Mouse (Mus musculus) embryonic facial prominence, embryonic 13.5 days (tissue): ENCODE measurements around the gene Hlcs. TPM values are rescaled to one million over a fixed set of nuclear protein-coding genes. Genes with fewer than 3 reads are reported as not detected.
A peak's percentile ranks its signal among the peaks of the same experiment; 100 is the strongest.

Source experiments
- ATAC-seq: fragments of 200-750 bp; cut with Nextera tagmentation; 2 replicates; pipeline ENCODE4 v1.8.0; 2017; ENCODE audit warnings: low read depth; ENCODE audit not compliant: insufficient number of reproducible peaks, insufficient read depth, low FRiP score, low TSS enrichment
- H3K27ac ChIP-seq: fragments of 300-500 bp; sonication (generic); 2 replicates; pipeline ENCODE4 v1.5.1; 2015; ENCODE audit warnings: moderate library complexity, mild to moderate bottlenecking, inconsistent platforms
- H3K27me3 ChIP-seq: fragments of 300-500 bp; sonication (generic); 2 replicates; pipeline ENCODE4 v1.6.1; 2015; ENCODE audit warnings: mild to moderate bottlenecking, inconsistent platforms
- H3K36me3 ChIP-seq: fragments of 300-500 bp; sonication (generic); 2 replicates; pipeline ENCODE4 v1.6.1; 2015; ENCODE audit warnings: mild to moderate bottlenecking, inconsistent platforms
- H3K4me1 ChIP-seq: fragments of 300-500 bp; sonication (generic); 2 replicates; pipeline ENCODE4 v1.6.1; 2015; ENCODE audit warnings: inconsistent platforms
- H3K4me2 ChIP-seq: fragments of 300-500 bp; sonication (generic); 2 replicates; pipeline ENCODE4 v1.6.1; 2015; ENCODE audit warnings: moderate library complexity, mild to moderate bottlenecking, inconsistent platforms
- H3K4me3 ChIP-seq: fragments of 300-500 bp; sonication (generic); 2 replicates; pipeline ENCODE4 v1.5.1; 2015; ENCODE audit warnings: mild to moderate bottlenecking, inconsistent platforms
- H3K9ac ChIP-seq: fragments of 300-500 bp; sonication (generic); 2 replicates; pipeline ENCODE4 v1.6.1; 2015; ENCODE audit warnings: mild to moderate bottlenecking, inconsistent platforms
- H3K9me3 ChIP-seq: fragments of 300-500 bp; sonication (generic); 2 replicates; pipeline ENCODE4 v1.6.1; 2016; ENCODE audit warnings: inconsistent platforms
- WGBS: fragments of 180-500 bp; shearing (Covaris S2); methylation state at CpG from one replicate; pipeline ENCODE4 v1.1.7; 2015; ENCODE audit warnings: mixed read lengths; 5-methylcytosine and 5-hydroxymethylcytosine counted together
- polyA plus RNA-seq: library from polyadenylated mRNA; unstranded; fragments of >200 nt; fragmentation: Nextera tagmentation; extraction: Ambion mirVana; gene quantifications from 2 replicates; pipeline ENCODE4 v1.2.1, GENCODE M21; 2015

Hlcs gene
- polyA plus RNA-seq, 1 experiment from 2014 or later: 10.0 TPM

DNA sequence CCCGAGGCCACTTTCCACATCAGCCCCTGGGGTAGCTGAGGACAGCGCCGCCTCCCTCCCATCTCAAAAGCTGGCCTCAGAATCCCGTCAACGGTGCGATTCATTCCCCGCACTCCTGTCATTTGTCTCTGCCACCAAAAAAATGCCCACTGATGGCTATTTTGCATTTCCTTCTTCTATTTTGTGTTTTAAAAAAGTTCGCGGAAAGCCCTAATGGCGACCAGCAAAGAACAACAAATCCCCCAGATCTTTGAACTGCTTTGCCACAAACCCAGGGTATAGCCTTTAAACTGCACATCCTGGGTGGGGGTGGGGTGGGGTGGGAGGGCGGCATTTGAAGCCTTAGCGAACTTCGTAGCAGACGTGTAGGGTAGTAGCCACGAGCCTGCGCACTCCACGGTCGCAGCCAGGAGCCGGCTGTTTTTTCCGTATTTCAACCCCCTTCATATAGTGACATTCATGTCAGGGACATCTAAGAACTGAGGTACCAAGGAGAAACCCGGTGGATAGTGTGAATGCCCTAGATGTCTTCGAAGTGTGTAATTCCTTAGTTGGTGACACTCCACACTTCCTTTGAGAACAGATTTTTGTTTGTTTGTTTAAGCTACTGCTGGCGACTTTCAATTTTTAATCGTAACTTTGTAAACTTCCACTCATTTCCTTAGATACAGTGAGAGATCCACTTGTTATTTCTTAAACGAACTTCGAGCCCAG, 218.1 kb downstream of the Hlcs start:
- Histone ChIP-seq H3K4me3 (no peak overlapping the region), H3K4me2 (no peak overlapping the region)
- 2% methylated on average over 26 of the region's 26 CpGs for WGBS

DNA sequence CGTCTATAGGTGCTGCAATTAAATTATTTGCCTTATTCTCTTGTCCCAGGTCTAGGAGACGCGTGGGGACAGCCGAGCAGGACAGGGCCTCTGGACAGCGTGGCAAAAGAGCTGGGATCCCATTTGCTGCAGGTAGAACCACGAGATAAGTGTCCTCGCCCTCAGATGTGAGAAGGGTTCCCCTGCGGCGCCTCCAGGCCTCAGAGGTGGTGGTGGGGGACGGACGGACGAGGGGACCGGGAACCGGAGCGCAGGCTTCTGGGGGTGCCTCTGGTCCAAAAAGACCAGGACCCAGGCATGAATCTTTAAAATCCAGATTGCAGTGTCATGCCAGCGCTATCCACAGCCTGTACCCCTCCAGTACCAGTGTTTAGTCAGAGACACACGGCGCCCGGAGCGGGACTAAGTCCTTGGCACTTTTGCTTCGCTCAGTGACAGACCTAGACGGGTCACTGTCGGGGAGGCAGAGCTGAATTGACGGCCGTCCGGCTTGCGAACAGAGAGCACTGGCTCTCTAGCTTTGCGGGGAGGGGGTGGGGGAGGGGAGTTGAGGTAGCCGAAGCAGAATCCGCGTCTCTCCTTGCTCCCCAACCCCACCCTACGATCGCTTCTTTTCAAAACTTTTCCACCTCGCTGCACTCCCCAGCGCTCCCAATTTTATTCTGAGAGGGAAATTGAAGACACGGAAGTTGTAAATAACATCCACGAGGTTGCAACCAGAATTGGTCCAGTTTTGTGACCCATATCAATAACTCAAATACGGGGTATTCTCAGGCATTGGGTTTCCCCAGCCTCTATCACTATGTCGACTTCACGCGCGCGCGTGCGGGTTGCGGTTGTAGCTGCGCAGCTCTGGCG, 218.9 kb downstream of the Hlcs start:
- Histone ChIP-seq H3K27me3 (peaks cover 92% of the 10 kb centered on the region), H3K4me2 (no peak overlapping the region), H3K9ac (no peak overlapping the region), H3K9me3 (no peaks in the 10 kb centered on the region), H3K36me3 (no peaks in the 10 kb centered on the region), H3K4me1 (peaks cover 14% of the 10 kb centered on the region; the same call in 1 of the 2 replicates), H3K27ac (no peak overlapping the region), H3K4me3 (no peak overlapping the region)
- WGBS: 2% methylated on average over 48 of the region's 48 CpGs
- no peak for ATAC-seq

More for the DNA sequence above, 218.1 kb downstream of the Hlcs start:
- no peaks in the 10 kb centered on the region for H3K36me3 ChIP-seq
- no peaks in the 10 kb centered on the region for H3K9me3 ChIP-seq
- H3K4me1 ChIP-seq: peaks cover 14% of the 10 kb centered on the region; the same call in 1 of the 2 replicates
- no peak for ATAC-seq
- H3K9ac ChIP-seq: no peak overlapping the region
- H3K27ac ChIP-seq: no peak overlapping the region
- peaks cover 91% of the 10 kb centered on the region for H3K27me3 ChIP-seq

- no peaks in the 10 kb centered on the region for H3K36me3 ChIP-seq
- no peak for ATAC-seq
- H3K4me1 ChIP-seq: peaks cover 14% of the 10 kb centered on the region; the same call in 1 of the 2 replicates
- H3K27ac ChIP-seq: no peak overlapping the region
- H3K9me3 ChIP-seq: no peaks in the 10 kb centered on the region
- H3K9ac ChIP-seq: no peak overlapping the region
- 2% methylated on average over 24 of the region's 24 CpGs for WGBS
- H3K4me3 ChIP-seq: no peak overlapping the region; the same call in 1 of the 2 replicates
- H3K27me3 ChIP-seq: peaks cover 93% of the 10 kb centered on the region
- no peak overlapping the region for H3K4me2 ChIP-seq
Observed at GRCm38 (mm10) chr16:94093151-94093863, 220.1 kb downstream of the Hlcs start.

DNA sequence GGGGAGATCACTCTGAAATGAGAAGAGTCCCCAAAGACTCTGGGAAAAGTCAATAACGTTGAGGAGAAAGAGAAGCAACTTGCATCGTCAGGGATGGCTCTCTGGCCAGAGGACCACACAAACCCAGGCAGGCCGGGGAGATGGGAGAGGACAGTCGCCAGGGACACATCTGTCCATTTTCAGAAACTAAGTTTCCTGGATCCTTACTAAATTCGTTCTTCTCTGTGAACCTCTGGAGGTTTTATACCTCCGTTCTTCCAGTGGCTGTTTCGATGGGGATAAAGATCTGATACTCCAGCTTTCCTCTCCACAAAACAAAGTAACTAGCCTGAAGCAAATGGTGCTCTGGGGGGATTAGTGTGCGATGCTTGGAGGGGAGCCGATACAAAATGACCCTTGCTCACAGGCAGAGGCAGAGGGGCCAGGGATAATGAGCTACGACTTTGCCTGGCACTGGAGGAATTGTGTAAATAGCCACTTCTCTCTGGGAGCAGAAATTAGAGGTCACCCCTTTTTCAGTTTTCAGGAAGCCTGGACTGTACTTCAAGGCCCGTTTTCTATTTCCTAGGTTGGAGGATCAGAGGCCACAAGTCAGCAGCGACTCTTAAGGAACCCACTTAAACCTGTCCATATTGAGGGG, 220.7 kb downstream of the Hlcs start:
- Histone ChIP-seq H3K27ac (no peak overlapping the region), H3K36me3 (no peaks in the 10 kb centered on the region), H3K9me3 (no peaks in the 10 kb centered on the region), H3K4me2 (no peak overlapping the region), H3K27me3 (peaks cover 93% of the 10 kb centered on the region), H3K9ac (no peak overlapping the region), H3K4me1 (peaks cover 11% of the 10 kb centered on the region; the same call in 1 of the 2 replicates), H3K4me3 (no peak overlapping the region)
- WGBS: 2% methylated on average over 12 of the region's 12 CpGs
- no peak for ATAC-seq

DNA sequence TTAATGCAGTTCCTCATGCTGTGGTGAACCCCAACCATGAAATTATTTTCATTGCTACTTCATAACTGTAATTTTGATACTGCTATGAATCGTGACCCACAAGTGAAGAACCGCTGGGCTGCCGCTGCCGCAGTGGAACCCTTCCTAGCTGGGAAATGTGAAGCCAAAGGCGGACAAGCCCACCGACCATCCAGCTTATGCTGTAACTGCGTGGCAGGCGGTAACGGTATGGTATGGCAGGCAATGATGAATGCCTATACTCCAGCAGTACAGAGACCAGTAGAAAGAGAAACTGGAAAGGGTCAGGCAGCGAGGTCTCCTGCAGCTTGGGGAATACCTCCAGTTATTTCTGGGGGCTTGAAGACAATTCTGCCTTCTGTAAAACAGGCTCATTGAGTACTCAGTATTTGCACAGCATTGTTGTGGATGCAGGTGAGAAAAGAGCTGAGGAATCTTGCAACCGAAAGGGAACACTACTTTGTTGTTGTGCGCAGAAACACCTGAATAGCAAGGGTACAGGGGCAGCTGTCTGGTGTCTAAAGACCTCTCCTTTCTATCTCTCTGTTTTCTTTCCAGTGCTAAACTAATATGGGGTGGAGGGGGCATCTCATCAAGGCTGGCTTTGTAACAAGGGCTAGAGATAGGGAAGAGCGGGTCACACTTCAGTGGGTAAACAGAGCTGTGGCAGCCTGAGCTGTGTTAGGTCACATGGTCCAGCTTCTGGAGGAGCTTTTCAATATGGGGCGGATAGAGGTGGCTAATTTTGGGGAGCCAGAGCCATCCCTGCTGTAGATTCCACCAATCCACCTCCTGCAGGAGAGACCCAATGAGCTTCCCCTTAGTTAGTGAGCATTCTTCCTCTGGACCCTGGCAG, 224.3 kb downstream of the Hlcs start:
- no peak overlapping the region for H3K27ac ChIP-seq
- H3K4me3 ChIP-seq: no peak overlapping the region
- H3K4me2 ChIP-seq: no peak overlapping the region
- H3K9ac ChIP-seq: no peak overlapping the region
- H3K4me1 ChIP-seq: peaks cover 28% of the 10 kb centered on the region
- no peaks in the 10 kb centered on the region for H3K9me3 ChIP-seq
- ATAC-seq: no peak
- peaks cover 98% of the 10 kb centered on the region for H3K27me3 ChIP-seq
- WGBS: 7% methylated on average over 14 of the region's 14 CpGs
- no peaks in the 10 kb centered on the region for H3K36me3 ChIP-seq

- H3K9ac ChIP-seq: no peak overlapping the region
- H3K27me3 ChIP-seq: peaks cover 98% of the 10 kb centered on the region
- H3K4me3 ChIP-seq: no peak overlapping the region
- H3K36me3 ChIP-seq: no peaks in the 10 kb centered on the region
- H3K4me1 ChIP-seq: peaks cover 33% of the 10 kb centered on the region
- 4% methylated on average over 11 of the region's 11 CpGs for WGBS
- H3K27ac ChIP-seq: no peak overlapping the region
- H3K4me2 ChIP-seq: no peak overlapping the region
- no peak for ATAC-seq
- H3K9me3 ChIP-seq: no peaks in the 10 kb centered on the region
Observed at GRCm38 (mm10) chr16:94088226-94088748, 225.1 kb downstream of the Hlcs start.

DNA sequence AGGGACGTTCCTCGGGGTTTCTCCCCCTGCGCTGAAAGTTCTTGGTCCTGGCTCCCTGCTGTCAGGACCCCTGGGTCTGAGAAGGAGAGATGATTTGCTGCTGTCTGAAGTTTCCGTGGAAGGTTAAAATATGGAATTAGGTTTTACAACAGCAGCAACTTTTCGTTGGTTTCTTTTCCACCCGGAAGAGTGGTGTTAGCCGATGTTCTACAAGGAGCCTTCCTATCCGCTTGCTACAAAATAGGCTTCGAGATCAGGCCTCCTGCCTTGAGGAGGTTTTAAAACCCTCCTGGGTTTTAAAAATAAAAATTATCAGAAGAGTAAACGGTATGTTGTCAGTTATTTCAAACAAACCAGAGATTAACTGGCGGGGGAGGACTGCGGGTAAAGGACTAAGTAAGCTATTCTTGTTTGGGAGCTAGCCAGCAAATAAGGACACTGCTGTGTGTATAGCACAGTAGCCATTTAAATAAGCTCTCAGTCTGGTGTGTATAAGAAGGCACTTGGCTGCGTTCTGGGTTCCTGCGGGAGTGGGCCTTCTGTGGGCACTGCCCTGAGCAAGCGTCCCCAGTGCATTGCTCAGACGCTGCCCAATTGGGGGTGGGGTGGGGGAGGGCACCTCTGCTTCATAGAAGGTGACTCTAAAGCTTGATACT, 225.7 kb downstream of the Hlcs start:
- Histone ChIP-seq H3K36me3 (no peaks in the 10 kb centered on the region), H3K9ac (0 out of 2 replicates have a peak overlapping the region, but pooled peaks have one; percentile 44), H3K4me3 (peak overlapping the region; percentile 27), H3K27ac (no peak overlapping the region), H3K9me3 (no peaks in the 10 kb centered on the region), H3K4me2 (peak overlapping the region; percentile 30; the same call in 1 of the 2 replicates), H3K4me1 (peaks cover 34% of the 10 kb centered on the region), H3K27me3 (peaks cover 98% of the 10 kb centered on the region)
- WGBS: 4% methylated on average over 16 of the region's 16 CpGs
- ATAC-seq: no peak

DNA sequence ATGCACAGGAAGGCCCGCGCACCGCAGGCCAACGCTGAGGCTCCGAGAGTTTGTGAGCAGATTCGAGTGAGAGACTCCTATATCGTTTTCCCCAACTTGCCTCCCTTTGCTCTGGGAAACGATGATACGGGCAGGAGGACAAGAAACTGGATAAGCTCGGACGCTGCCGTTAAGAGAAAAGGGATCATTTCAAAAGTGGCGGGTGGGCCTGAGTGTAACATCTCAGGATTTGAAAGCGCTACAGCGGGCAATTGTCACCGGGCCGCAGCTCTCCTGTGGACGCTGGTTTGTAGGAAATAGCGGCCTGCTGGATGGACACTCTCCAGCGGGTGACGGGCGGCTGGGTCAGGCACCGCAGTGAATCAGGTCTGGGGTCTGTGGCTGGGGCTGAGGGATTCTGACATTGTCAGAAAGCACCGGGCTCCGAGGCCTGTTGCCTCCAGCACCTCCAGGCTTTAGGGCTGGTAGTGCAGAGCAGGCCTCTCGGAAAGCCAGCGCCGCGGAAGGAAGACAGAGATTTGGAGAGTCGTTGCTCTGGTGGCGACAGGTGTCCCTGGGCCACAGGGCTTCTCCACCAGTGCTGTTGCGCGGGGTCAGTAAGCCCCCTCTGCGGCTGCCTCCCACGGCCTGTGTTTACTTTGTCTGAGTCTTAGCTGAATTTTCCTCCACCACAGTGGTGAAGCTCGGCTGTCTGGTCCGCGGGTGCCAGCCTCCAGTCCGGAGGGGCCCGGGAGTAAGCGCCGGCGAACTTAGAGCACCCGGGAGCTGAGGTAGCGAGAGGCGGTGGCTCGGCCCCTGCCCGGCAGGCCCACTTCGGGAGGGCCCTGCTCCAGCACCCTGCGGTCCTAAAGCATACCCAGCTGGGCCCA, 226.4 kb downstream of the Hlcs start:
- ATAC-seq: no peak
- peaks cover 36% of the 10 kb centered on the region for H3K4me1 ChIP-seq
- WGBS: 2% methylated on average over 50 of the region's 50 CpGs

GRCm38 (mm10) chr16:94085603-94086285, 227.6 kb downstream of the Hlcs start:
- no peaks in the 10 kb centered on the region for H3K9me3 ChIP-seq
- WGBS: under 1% methylated on average over 57 of the region's 57 CpGs
- peaks cover 41% of the 10 kb centered on the region for H3K4me1 ChIP-seq
- no peak overlapping the region for H3K27ac ChIP-seq
- H3K27me3 ChIP-seq: peaks cover 98% of the 10 kb centered on the region
- H3K4me3 ChIP-seq: peak overlapping the region; percentile 41
- ATAC-seq: no peak
- H3K9ac ChIP-seq: peak overlapping the region; percentile 59
- peak overlapping the region; percentile 63 for H3K4me2 ChIP-seq
- H3K36me3 ChIP-seq: no peaks in the 10 kb centered on the region

More for the DNA sequence above, 226.4 kb downstream of the Hlcs start:
- Histone ChIP-seq H3K4me2 (peak overlapping the region; percentile 30; the same call in 1 of the 2 replicates), H3K36me3 (no peaks in the 10 kb centered on the region), H3K27me3 (peaks cover 98% of the 10 kb centered on the region), H3K27ac (no peak overlapping the region), H3K9ac (0 out of 2 replicates have a peak overlapping the region, but pooled peaks have one; percentile 44), H3K4me3 (peak overlapping the region; percentile 27), H3K9me3 (no peaks in the 10 kb centered on the region)
